Mouse (Mus musculus): ENCODE data around the gene Bpifa6. TPM values are rescaled to one million over a fixed set of nuclear protein-coding genes. Genes with fewer than 3 reads are reported as not detected.

Bpifa6 gene
- total RNA-seq (2023): under 1 TPM; 0.52 to 0.88 TPM

DNA sequence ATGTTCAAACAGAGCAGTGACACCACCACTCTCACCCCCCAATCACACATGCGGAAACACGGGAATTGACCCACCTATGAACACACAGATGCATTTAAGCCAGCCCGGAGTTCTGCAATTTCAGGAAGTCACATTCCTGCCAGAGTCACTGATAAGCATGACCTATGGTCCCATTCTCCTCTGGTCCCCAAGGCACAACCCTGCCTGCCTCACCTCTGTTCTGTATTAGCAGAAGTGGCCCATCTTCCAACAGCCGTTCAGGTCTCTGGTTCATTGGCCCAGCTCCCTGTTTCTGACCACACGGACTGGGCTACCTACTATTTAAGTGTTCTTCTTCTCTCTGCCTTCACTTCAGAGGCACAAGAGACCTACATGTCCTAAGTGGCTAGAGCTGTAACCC is at the start of gene Bpifa6:
TSS of gene Bpifa6 (plus strand) at position 364 of the 400 bp plus-strand sequence.

DNA sequence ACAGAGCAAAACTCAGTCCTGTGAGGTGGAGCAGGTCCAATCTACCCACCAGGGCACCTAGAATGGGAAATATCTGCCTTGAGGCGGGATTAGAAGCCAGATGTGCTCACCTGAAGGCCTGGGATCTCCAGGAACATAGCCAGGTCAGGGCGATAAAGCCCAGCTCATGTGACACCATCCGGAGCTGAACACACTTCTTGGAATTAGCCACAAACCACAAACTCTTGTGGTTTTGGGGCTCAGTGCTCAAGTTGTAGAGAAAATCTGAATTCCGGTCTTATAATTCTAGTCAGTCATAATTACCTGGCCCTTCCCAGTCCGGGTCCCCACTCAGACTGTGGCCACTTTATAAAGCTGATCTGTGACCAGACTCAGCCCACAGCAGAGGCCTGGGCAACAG is 36.9 kb upstream of the Bpifa6 start, which contains the start of gene Bpifb4:
TSS of gene Bpifb4 (plus strand) at position 370 of the 400 bp plus-strand sequence.

DNA sequence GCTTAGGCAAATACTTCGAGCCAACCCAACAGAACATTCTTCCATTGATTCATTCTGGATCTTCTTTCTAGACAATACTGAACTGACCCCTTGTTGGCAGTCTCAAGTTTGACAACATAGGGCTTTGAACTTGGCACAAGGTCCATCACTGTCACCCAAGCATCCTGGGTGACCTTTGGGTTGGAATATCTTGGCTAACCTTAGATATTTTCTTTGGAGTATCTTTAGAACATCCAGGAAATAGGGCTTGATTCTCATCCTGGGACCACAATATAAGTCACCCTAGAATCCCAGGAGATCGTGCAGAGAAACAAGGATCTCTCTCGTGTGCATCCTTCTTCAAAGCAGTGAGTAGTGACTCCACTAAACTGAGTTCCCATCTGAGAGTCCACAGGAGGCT is 33.2 kb downstream of the Bpifa6 start, which contains the start of gene Bpifa2:
TSS of gene Bpifa2 (plus strand) at position 301 of the 400 bp plus-strand sequence.

Other genes starting within 250 kb of the Bpifa6 start
- gene Mapre1, start 233.7 kb upstream of the Bpifa6 start, total RNA-seq (2023): 100 to 1,000 TPM; 121 to 123 TPM
- under 1 TPM in 1 of 2 experiments, not detected in 1; 0.50 TPM for gene Efcab8, start 195.0 kb upstream of the Bpifa6 start, total RNA-seq (2023)
- not detected for gene Sun5, start 103.9 kb upstream of the Bpifa6 start, total RNA-seq (2023)
- gene Bpifb2, start 99.9 kb upstream of the Bpifa6 start, total RNA-seq (2023): not detected
- gene Bpifb6, start 74.6 kb upstream of the Bpifa6 start, total RNA-seq (2023): not detected
- not detected for gene Bpifb3, start 56.7 kb upstream of the Bpifa6 start, total RNA-seq (2023)
- gene Bpifb4, start 36.7 kb upstream of the Bpifa6 start, total RNA-seq (2023): not detected
- gene Bpifa2, start 33.3 kb downstream of the Bpifa6 start, total RNA-seq (2023): not detected
- gene Bpifa3, start 155.4 kb downstream of the Bpifa6 start, total RNA-seq (2023): not detected
- gene Bpifa1, start 167.9 kb downstream of the Bpifa6 start, total RNA-seq (2023): not detected
- not detected for gene Bpifa5, start 187.7 kb downstream of the Bpifa6 start, total RNA-seq (2023)
- gene Bpifb1, start 215.9 kb downstream of the Bpifa6 start, total RNA-seq (2023): not detected
- gene Bpifb5, start 248.8 kb downstream of the Bpifa6 start, total RNA-seq (2023): not detected